Mouse (Mus musculus) right cerebral cortex, postnatal 14 days (tissue): Measurements from ENCODE around the gene Gm12845.
A peak's percentile ranks its signal among the peaks of the same experiment; 100 is the strongest.
"Not testable (repeated sequence)": the region's sequence is repeated elsewhere in the genome, so short reads cannot be mapped to it uniquely, and the experiment has no call there.

Experiments
- DNase-seq: peaks from one replicate; pipeline ENCODE4 v3.0.0; 2022

Gm12845 gene

GRCm38 (mm10) chr4:117724112-117724511 is at the start of gene Gm12845:
Gene Gm12845 (plus strand): TSS chr4:117724412.
- DNase-seq: no peak

- DNase-seq: peak; percentile 89
These were observed 47.3 kb upstream of the Gm12845 start for GRCm38 (mm10) chr4:117676903-117677302.

- DNase-seq: no peak
These were observed 43.2 kb upstream of the Gm12845 start for GRCm38 (mm10) chr4:117680963-117681362.

- DNase-seq: peak; percentile 81
These were observed 42.2 kb upstream of the Gm12845 start, which contains the start of gene Dmap1 for GRCm38 (mm10) chr4:117681931-117682461. Gene Dmap1 (minus strand): TSS chr4:117682273.

GRCm38 (mm10) chr4:117682463-117682862 is 41.7 kb upstream of the Gm12845 start:
- DNase-seq: no peak

- no peak for DNase-seq
These were observed 41.0 kb upstream of the Gm12845 start for GRCm38 (mm10) chr4:117683048-117683768.

- no peak for DNase-seq
These were observed 37.9 kb upstream of the Gm12845 start for GRCm38 (mm10) chr4:117686354-117686753.

GRCm38 (mm10) chr4:117705361-117705760 is 18.9 kb upstream of the Gm12845 start:
- peak; percentile 64 for DNase-seq

- DNase-seq: no peak
These were observed 15.2 kb upstream of the Gm12845 start for GRCm38 (mm10) chr4:117708780-117709550.

GRCm38 (mm10) chr4:117712314-117712713 is 11.9 kb upstream of the Gm12845 start:
- DNase-seq: no peak

GRCm38 (mm10) chr4:117713303-117714098 is 10.7 kb upstream of the Gm12845 start:
- DNase-seq: no peak

- no peak for DNase-seq
These were observed 7.7 kb downstream of the Gm12845 start for GRCm38 (mm10) chr4:117731926-117732325.

- no peak for DNase-seq
These were observed 13.3 kb downstream of the Gm12845 start for GRCm38 (mm10) chr4:117737559-117737958.

GRCm38 (mm10) chr4:117752469-117752868 is 28.3 kb downstream of the Gm12845 start:
- not testable (repeated sequence) for DNase-seq

GRCm38 (mm10) chr4:117760151-117760550 is 35.9 kb downstream of the Gm12845 start:
- DNase-seq: no peak

GRCm38 (mm10) chr4:117765416-117765815 is 41.2 kb downstream of the Gm12845 start, which contains the start of gene Klf17:
Gene Klf17 (minus strand): TSS chr4:117765648.
- no peak for DNase-seq

GRCm38 (mm10) chr4:117770935-117771334 is 46.7 kb downstream of the Gm12845 start:
- peak; percentile 60 for DNase-seq

- DNase-seq: no peak
These were observed 48.7 kb downstream of the Gm12845 start for GRCm38 (mm10) chr4:117772960-117773359.
